Mouse (Mus musculus): ENCODE results near the gene Hist4h4. TPM values are rescaled to one million over a fixed set of nuclear protein-coding genes. Genes with fewer than 3 reads are reported as not detected.

The Hist4h4 gene
- 0.57 TPM for polyA plus RNA-seq (2014; fragmentation: Illumina TruSeq; extraction: RNeasy Lipid Tissue Mini Kit (QIAGEN cat#74804); ENCODE audit: low read depth, low replicate concordance)

GRCm38 (mm10) chr6:136803739-136804633, at the start of gene Hist4h4:
Hist4h4 (minus strand) TSS chr6:136804415.

GRCm38 (mm10) chr6:136835352-136835751, 31.1 kb upstream of the Hist4h4 start, which contains the start of gene Smco3:
Smco3 (minus strand) TSS chr6:136835452.

GRCm38 (mm10) chr6:136827881-136828561, 23.8 kb upstream of the Hist4h4 start, which contains the start of gene Wbp11:
Wbp11 (minus strand) TSS chr6:136828233.

DNA sequence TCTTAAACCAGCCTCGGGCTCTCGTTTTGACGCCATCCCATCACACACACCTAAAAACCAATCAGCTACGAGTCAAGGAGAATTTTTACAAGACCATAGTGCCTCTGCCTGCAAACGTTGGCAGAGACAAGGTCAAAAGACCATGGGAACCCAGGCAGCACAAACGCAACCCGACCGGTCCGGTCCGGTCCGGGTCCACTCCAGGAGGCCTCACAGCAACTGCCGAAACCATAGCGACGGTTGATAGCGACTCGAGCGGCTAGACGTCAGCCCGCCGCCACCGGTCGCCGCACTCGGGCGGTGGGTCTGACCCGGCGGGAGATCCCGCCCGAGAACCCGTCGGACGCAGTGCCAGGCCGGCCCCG, 23.3 kb upstream of the Hist4h4 start, which contains the start of gene BC049715:
BC049715 (plus strand) TSS at position 111 of the 365 bp plus-strand sequence.

DNA sequence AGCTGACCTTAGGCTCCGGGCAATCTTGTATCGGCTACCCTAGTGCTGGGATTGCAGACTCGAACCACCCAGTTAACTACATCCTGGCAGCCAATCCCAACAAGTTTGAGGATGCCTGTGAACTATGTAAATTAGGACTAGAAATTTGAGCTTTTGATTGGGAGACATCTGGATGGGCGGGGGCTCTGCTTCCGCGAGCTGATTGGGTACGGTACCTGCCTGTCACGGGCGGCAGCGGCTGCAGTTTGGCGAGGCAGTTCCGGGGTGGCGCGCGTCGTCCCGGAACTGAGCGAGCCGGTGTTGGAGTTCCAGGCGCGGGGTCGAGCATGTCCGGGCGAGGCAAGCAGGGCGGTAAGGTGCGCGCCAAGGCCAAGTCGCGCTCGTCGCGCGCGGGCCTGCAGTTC, 3.8 kb upstream of the Hist4h4 start, which contains the start of gene H2afj:
H2afj (plus strand) TSS at position 231 of the 404 bp plus-strand sequence.

DNA sequence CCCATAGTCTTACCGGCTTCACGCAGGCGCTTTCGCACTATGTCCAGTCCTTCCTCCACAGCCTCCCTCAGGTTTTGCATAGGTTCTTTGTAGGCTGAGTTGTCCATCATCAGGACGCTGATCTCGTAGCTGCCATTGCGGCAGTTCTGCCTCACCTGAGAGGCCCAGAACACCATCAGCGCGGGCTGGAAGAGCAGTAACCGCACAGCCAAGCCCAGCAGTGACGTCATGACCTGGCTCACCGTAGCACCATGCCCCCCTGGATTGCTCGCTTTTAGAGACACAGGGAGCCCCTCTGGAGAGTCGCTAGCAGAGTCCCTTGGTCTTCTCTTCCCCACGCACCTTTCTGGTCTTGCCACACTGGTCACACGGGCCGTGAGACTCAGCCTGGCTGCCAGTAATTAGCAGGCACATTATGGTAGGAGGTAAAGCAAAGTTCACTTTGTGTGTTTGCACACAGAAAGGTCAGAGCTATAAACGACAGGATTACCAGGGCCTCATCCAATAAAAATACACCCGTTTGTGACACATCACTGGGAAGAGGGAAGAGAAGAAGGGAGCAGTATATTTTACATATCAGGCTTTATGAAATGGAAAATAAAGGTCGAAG, 22.7 kb downstream of the Hist4h4 start, which contains the start of gene Gucy2c:
Gucy2c (minus strand) TSS at position 389 of the 610 bp plus-strand sequence.

Other genes with a start within 250 kb of the Hist4h4 start
- 119 TPM for gene Plbd1, start 142.5 kb downstream of the Hist4h4 start, polyA plus RNA-seq (2014; fragmentation: Illumina TruSeq; extraction: RNeasy Lipid Tissue Mini Kit (QIAGEN cat#74804); ENCODE audit: low read depth, low replicate concordance)
- 85.6 TPM for gene Gucy2c, start 22.6 kb downstream of the Hist4h4 start, polyA plus RNA-seq (2014; fragmentation: Illumina TruSeq; extraction: RNeasy Lipid Tissue Mini Kit (QIAGEN cat#74804); ENCODE audit: low read depth, low replicate concordance)
- gene H2afj, start 3.8 kb upstream of the Hist4h4 start, polyA plus RNA-seq (2014; fragmentation: Illumina TruSeq; extraction: RNeasy Lipid Tissue Mini Kit (QIAGEN cat#74804); ENCODE audit: low read depth, low replicate concordance), result 21.0 TPM
- 2.9 TPM for gene BC049715, start 23.2 kb upstream of the Hist4h4 start, polyA plus RNA-seq (2014; fragmentation: Illumina TruSeq; extraction: RNeasy Lipid Tissue Mini Kit (QIAGEN cat#74804); ENCODE audit: low read depth, low replicate concordance)
- gene Wbp11, start 23.8 kb upstream of the Hist4h4 start, polyA plus RNA-seq (2014; fragmentation: Illumina TruSeq; extraction: RNeasy Lipid Tissue Mini Kit (QIAGEN cat#74804); ENCODE audit: low read depth, low replicate concordance), result 95.7 TPM
- gene Smco3, start 31.0 kb upstream of the Hist4h4 start, polyA plus RNA-seq (2014; fragmentation: Illumina TruSeq; extraction: RNeasy Lipid Tissue Mini Kit (QIAGEN cat#74804); ENCODE audit: low read depth, low replicate concordance), result not detected
- 0.76 TPM for gene Art4, start 53.3 kb upstream of the Hist4h4 start, polyA plus RNA-seq (2014; fragmentation: Illumina TruSeq; extraction: RNeasy Lipid Tissue Mini Kit (QIAGEN cat#74804); ENCODE audit: low read depth, low replicate concordance)
- 43.5 TPM for gene Mgp, start 71.4 kb upstream of the Hist4h4 start, polyA plus RNA-seq (2014; fragmentation: Illumina TruSeq; extraction: RNeasy Lipid Tissue Mini Kit (QIAGEN cat#74804); ENCODE audit: low read depth, low replicate concordance)
- not detected for gene Erp27, start 117.8 kb upstream of the Hist4h4 start, polyA plus RNA-seq (2014; fragmentation: Illumina TruSeq; extraction: RNeasy Lipid Tissue Mini Kit (QIAGEN cat#74804); ENCODE audit: low read depth, low replicate concordance)
- gene Pde6h, start 119.4 kb upstream of the Hist4h4 start, polyA plus RNA-seq (2014; fragmentation: Illumina TruSeq; extraction: RNeasy Lipid Tissue Mini Kit (QIAGEN cat#74804); ENCODE audit: low read depth, low replicate concordance), result 0.32 TPM
- gene Arhgdib, start 137.5 kb upstream of the Hist4h4 start, polyA plus RNA-seq (2014; fragmentation: Illumina TruSeq; extraction: RNeasy Lipid Tissue Mini Kit (QIAGEN cat#74804); ENCODE audit: low read depth, low replicate concordance), result 19.8 TPM